Mouse (Mus musculus) lung, postnatal 0 days (tissue): ENCODE data around the gene Gins1.

Source experiments
- CTCF ChIP-seq: IDR thresholded peaks from 2 replicates; pipeline ENCODE4 v1.5.1; 2016; ENCODE audit warnings: antibody characterized with exemption, mild to moderate bottlenecking
- EP300 ChIP-seq: IDR thresholded peaks from 2 replicates; pipeline ENCODE4 v1.6.1; 2016; ENCODE audit warnings: antibody characterized with exemption, mild to moderate bottlenecking, control low read depth

GRCm38 (mm10) chr2:150887370-150887769 is 17.8 kb upstream of the Gins1 start:
- TF ChIP-seq CTCF (no peak), EP300 (no peak)
